Mouse (Mus musculus): ENCODE results near the gene Npas3.

DNA sequence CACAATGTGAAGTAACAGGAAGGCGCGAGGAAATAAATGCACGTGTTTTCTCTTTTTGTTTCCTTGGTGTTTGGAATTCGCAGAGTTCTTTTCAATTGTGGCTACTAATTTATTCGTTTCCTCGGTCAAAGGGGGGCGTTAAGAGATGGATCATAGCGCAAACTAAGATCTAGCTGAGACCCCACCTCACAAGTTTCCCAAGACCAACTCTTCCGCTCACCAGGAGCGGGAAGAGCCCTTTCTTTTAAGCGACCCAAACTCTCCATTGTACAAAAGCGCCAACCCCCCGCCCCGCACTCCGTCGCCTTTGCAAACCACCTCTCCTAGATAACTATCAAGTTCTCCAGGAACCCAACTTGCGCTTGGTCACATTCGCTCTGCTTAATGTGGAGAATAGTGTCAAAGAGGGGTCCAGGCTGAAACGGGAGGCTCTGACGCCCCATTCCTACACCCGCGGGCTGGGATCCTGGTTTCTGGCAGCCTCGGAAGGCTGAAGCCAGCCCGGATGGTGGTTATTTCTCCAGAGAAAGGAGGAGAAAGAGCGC, 914 bp upstream of the Npas3 start:
- TF ChIP-seq POLR2A (IDR thresholded peaks at IDR 0.05; ENCODE audit: control insufficient read depth, extremely low read depth, insufficient read depth, low read length, poor library complexity): no peak
- no peak for TF ChIP-seq CTCF (IDR thresholded peaks at IDR 0.05; ENCODE audit: borderline replicate concordance, control insufficient read depth, extremely low read depth, insufficient read depth, low read length, poor library complexity)
